Comparison of ENCODE assay signal across 9 mouse cellular contexts in genomic region chr5:136403565-136403961, GRCm38 (mm10).
A peak's percentile ranks its signal among the peaks of the same experiment; 100 is the strongest.
DNase-seq lines count a peak whose midpoint lies in the region; ATAC-seq and TF ChIP-seq lines count a peak whose summit lies in the region.
"Had no signal": no experiment of that assay in that cellular context is flagged by ENCODE, and none has a peak within 500 bp of the region (broad histone marks: within the 10 kb centered on the region; RNA-seq: fewer than 3 reads in every experiment).

No protein-coding gene starts in this region.

- H3K9me3 ChIP-seq in midbrain, embryonic 14.5 days (ENCODE audit: control insufficient read depth, low read length) = no peaks in the 10 kb centered on the region
- H3K9me3 ChIP-seq in midbrain, embryonic 10.5 days (replicated peaks) = peaks cover 6% of the 10 kb centered on the region; the same call in 1 of the 2 replicates
- peaks cover 6% of the 10 kb centered on the region; the same call in 1 of the 2 replicates for H3K9me3 ChIP-seq in intestine, embryonic 14.5 days (ENCODE audit: control insufficient read depth, low read length)
- H3K9me3 ChIP-seq: G1E had no signal

- 56% methylated on average over 19 of the region's 19 CpGs for WGBS in midbrain, embryonic 14.5 days
- WGBS in midbrain, embryonic 10.5 days = 86% methylated on average over 19 of the region's 19 CpGs
- WGBS in intestine, embryonic 14.5 days = 27% methylated on average over 19 of the region's 19 CpGs
- WGBS in lung, adult 2 months = 22% methylated on average over 19 of the region's 19 CpGs

- peak overlapping the region; percentile 34 for H3K4me2 ChIP-seq in midbrain, embryonic 14.5 days (ENCODE audit: low read length)
- H3K4me2 ChIP-seq in intestine, embryonic 14.5 days (ENCODE audit: low read length) = peak overlapping the region; percentile 7

- no peaks in the 10 kb centered on the region for H3K27me3 ChIP-seq in midbrain, embryonic 14.5 days (ENCODE audit: control insufficient read depth, insufficient read depth, low read length)
- no peaks in the 10 kb centered on the region for H3K27me3 ChIP-seq in midbrain, embryonic 10.5 days (ENCODE audit: low read depth, poor library complexity, severe bottlenecking)
- no peaks in the 10 kb centered on the region for H3K27me3 ChIP-seq in intestine, embryonic 14.5 days (replicated peaks; ENCODE audit: control insufficient read depth, insufficient read depth, low read length)

- H3K27ac ChIP-seq in midbrain, embryonic 14.5 days (replicated peaks; ENCODE audit: low read depth, low read length) = peak overlapping the region; percentile 41
- H3K27ac ChIP-seq in midbrain, embryonic 10.5 days (replicated peaks) = no peak overlapping the region
- peak overlapping the region; percentile 51; the same call in 1 of the 2 replicates for H3K27ac ChIP-seq in intestine, embryonic 14.5 days (ENCODE audit: low read depth)

- peaks cover 14% of the 10 kb centered on the region; the same call in 1 of the 2 replicates for H3K36me3 ChIP-seq in midbrain, embryonic 14.5 days (ENCODE audit: control insufficient read depth, insufficient read depth, low read length)
- peaks cover 62% of the 10 kb centered on the region for H3K36me3 ChIP-seq in midbrain, embryonic 10.5 days
- peaks cover 11% of the 10 kb centered on the region; the same call in 1 of the 2 replicates for H3K36me3 ChIP-seq in intestine, embryonic 14.5 days (ENCODE audit: control insufficient read depth, insufficient read depth, low read length)
- H3K36me3 ChIP-seq: G1E had no signal

- no peak for ATAC-seq in midbrain, embryonic 14.5 days (ENCODE audit: low FRiP score, low TSS enrichment)
- peak; percentile 92 for ATAC-seq in intestine, embryonic 14.5 days (replicated peaks; ENCODE audit: low FRiP score, low TSS enrichment, low read depth)
- no peak for ATAC-seq in CD4-positive, CD25-positive, alpha-beta regulatory T cell, adult 4 months

- no peak overlapping the region for H3K4me3 ChIP-seq in midbrain, embryonic 14.5 days (replicated peaks; ENCODE audit: low read depth, low read length)
- no peak overlapping the region for H3K4me3 ChIP-seq in midbrain, embryonic 10.5 days
- H3K4me3 ChIP-seq in intestine, embryonic 14.5 days (ENCODE audit: low read depth, low read length) = peak overlapping the region; percentile 4; the same call in 1 of the 2 replicates
- H3K4me3 ChIP-seq in lung, adult 2 months (replicated peaks; ENCODE audit: extremely low read depth, low read depth, low read length) = no peak overlapping the region

- DNase-seq in midbrain, embryonic 14.5 days = peak; percentile 77
- no peak for DNase-seq in midbrain, embryonic 10.5 days (ENCODE audit: low spot score)
- peak; percentile 74 for DNase-seq in embryo, embryonic 10.5 days (ENCODE audit: low spot score)
- peak; percentile 97 for DNase-seq in heart, adult 11 months
- peak; percentile 84 for DNase-seq in intestine, embryonic 14.5 days (ENCODE audit: low spot score)
- peak; percentile 39 for DNase-seq in lung, adult 2 months
- DNase-seq in retina, embryonic 14.5 days (ENCODE audit: low spot score) = peak; percentile 24

- H3K9ac ChIP-seq in midbrain, embryonic 14.5 days (replicated peaks; ENCODE audit: low read length) = no peak overlapping the region
- no peak overlapping the region for H3K9ac ChIP-seq in intestine, embryonic 14.5 days (ENCODE audit: low read length)

- no peak for TF ChIP-seq POLR2A in lung, adult 2 months (IDR thresholded peaks at IDR 0.05; ENCODE audit: borderline replicate concordance, extremely low read depth, low read depth, low read length)

- no peak for TF ChIP-seq CTCF in lung, adult 2 months (IDR thresholded peaks at IDR 0.05; ENCODE audit: insufficient read depth, low read length)

- H3K4me1 ChIP-seq in midbrain, embryonic 14.5 days (ENCODE audit: control insufficient read depth, insufficient read depth, low read length) = 0 out of 2 replicates have a peak, but pooled peaks cover 9% of the 10 kb centered on the region
- H3K4me1 ChIP-seq in midbrain, embryonic 10.5 days = no peaks in the 10 kb centered on the region
- H3K4me1 ChIP-seq in intestine, embryonic 14.5 days (replicated peaks; ENCODE audit: control insufficient read depth, insufficient read depth, low read length) = peaks cover 11% of the 10 kb centered on the region
- H3K4me1 ChIP-seq in lung, adult 2 months (ENCODE audit: control insufficient read depth, insufficient read depth, low read length) = peaks cover 3% of the 10 kb centered on the region
